8 mouse cellular contexts compared by ENCODE assay signal in genomic region chr2:153585981-153586380, GRCm38 (mm10). TPM values are rescaled to one million over a fixed set of nuclear protein-coding genes. Genes with fewer than 3 reads are reported as not detected.
A peak's percentile ranks its signal among the peaks of the same experiment; 100 is the strongest.
DNase-seq lines count a peak whose midpoint lies in the region; ATAC-seq and TF ChIP-seq lines count a peak whose summit lies in the region.

No protein-coding gene starts in this region.

- no peak overlapping the region for H3K27ac ChIP-seq in heart, embryonic 13.5 days (replicated peaks)
- H3K27ac ChIP-seq in neural tube, embryonic 12.5 days = no peak overlapping the region
- no peak overlapping the region for H3K27ac ChIP-seq in limb, embryonic 14.5 days (replicated peaks; ENCODE audit: low read depth, low read length)

- H3K9ac ChIP-seq in heart, embryonic 13.5 days = peak overlapping the region; percentile 73
- no peak overlapping the region for H3K9ac ChIP-seq in neural tube, embryonic 12.5 days
- H3K9ac ChIP-seq in limb, embryonic 14.5 days (ENCODE audit: low read depth, low read length, severe bottlenecking) = no peak overlapping the region

- no peaks in the 10 kb centered on the region for H3K27me3 ChIP-seq in heart, embryonic 13.5 days (replicated peaks)
- no peaks in the 10 kb centered on the region for H3K27me3 ChIP-seq in neural tube, embryonic 12.5 days (replicated peaks)
- H3K27me3 ChIP-seq in limb, embryonic 14.5 days (ENCODE audit: control insufficient read depth, insufficient read depth, low read length) = no peaks in the 10 kb centered on the region; the same call in 1 of the 2 replicates

- DNase-seq in heart, adult 11 months = no peak
- DNase-seq in neural tube, embryonic 10.5 days (ENCODE audit: extremely low spot score, low spot score) = no peak
- DNase-seq in limb, embryonic 14.5 days (ENCODE audit: low spot score) = no peak
- DNase-seq in frontal cortex, postnatal 14 days (ENCODE audit: low spot score in 2 of 2) = no peak
- no peak for DNase-seq in right cerebral cortex, adult 18-20 months
- no peak for DNase-seq in lung, adult 2 months

- no peak for TF ChIP-seq CTCF in lung, adult 2 months (IDR thresholded peaks at IDR 0.05; ENCODE audit: insufficient read depth, low read length)

- ATAC-seq in heart, embryonic 13.5 days (ENCODE audit: extremely low read depth, insufficient number of reproducible peaks, low FRiP score, low TSS enrichment) = no peak
- ATAC-seq in neural tube, embryonic 12.5 days (ENCODE audit: low FRiP score, low read depth) = no peak
- ATAC-seq in limb, embryonic 14.5 days (ENCODE audit: low FRiP score, low read depth) = no peak

- H3K4me2 ChIP-seq in heart, embryonic 13.5 days = peak overlapping the region; percentile 70
- H3K4me2 ChIP-seq in neural tube, embryonic 12.5 days (replicated peaks) = peak overlapping the region; percentile 52
- peak overlapping the region; percentile 42 for H3K4me2 ChIP-seq in limb, embryonic 14.5 days (replicated peaks; ENCODE audit: low read depth, low read length, severe bottlenecking)

- peaks cover 21% of the 10 kb centered on the region for H3K4me1 ChIP-seq in heart, embryonic 13.5 days
- H3K4me1 ChIP-seq in neural tube, embryonic 12.5 days = peaks cover 6% of the 10 kb centered on the region; the same call in 1 of the 2 replicates
- H3K4me1 ChIP-seq in limb, embryonic 14.5 days (ENCODE audit: control insufficient read depth, insufficient read depth, low read length) = 0 out of 2 replicates have a peak, but pooled peaks cover 7% of the 10 kb centered on the region
- peaks cover 4% of the 10 kb centered on the region; the same call in 1 of the 2 replicates for H3K4me1 ChIP-seq in lung, adult 2 months (ENCODE audit: control insufficient read depth, insufficient read depth, low read length)

- H3K9me3 ChIP-seq in heart, embryonic 13.5 days = no peaks in the 10 kb centered on the region
- H3K9me3 ChIP-seq in neural tube, embryonic 12.5 days = no peaks in the 10 kb centered on the region
- no peaks in the 10 kb centered on the region for H3K9me3 ChIP-seq in limb, embryonic 14.5 days (ENCODE audit: control insufficient read depth, low read length)

- 62% methylated on average over 6 of the region's 6 CpGs for WGBS in heart, embryonic 13.5 days
- WGBS in neural tube, embryonic 12.5 days = 66% methylated on average over 6 of the region's 6 CpGs
- 59% methylated on average over 6 of the region's 6 CpGs for WGBS in limb, embryonic 14.5 days
- WGBS in lung, adult 2 months = 74% methylated on average over 6 of the region's 6 CpGs

- no peak for TF ChIP-seq POLR2A in limb, embryonic 14.5 days (IDR thresholded peaks at IDR 0.05; ENCODE audit: borderline replicate concordance, extremely low read depth, insufficient read depth, insufficient read length)
- TF ChIP-seq POLR2A in lung, adult 2 months (IDR thresholded peaks at IDR 0.05; ENCODE audit: borderline replicate concordance, extremely low read depth, low read depth, low read length) = no peak

- H3K4me3 ChIP-seq in heart, embryonic 13.5 days = peak overlapping the region; percentile 35; the same call in 1 of the 2 replicates
- no peak overlapping the region for H3K4me3 ChIP-seq in neural tube, embryonic 12.5 days
- H3K4me3 ChIP-seq in limb, embryonic 14.5 days (replicated peaks; ENCODE audit: low read length) = 0 out of 2 replicates have a peak overlapping the region, but pooled peaks have one; percentile 15
- H3K4me3 ChIP-seq in lung, adult 2 months (replicated peaks; ENCODE audit: extremely low read depth, low read depth, low read length) = no peak overlapping the region

- H3K36me3 ChIP-seq in heart, embryonic 13.5 days = no peaks in the 10 kb centered on the region
- H3K36me3 ChIP-seq in neural tube, embryonic 12.5 days = no peaks in the 10 kb centered on the region
- no peaks in the 10 kb centered on the region for H3K36me3 ChIP-seq in limb, embryonic 14.5 days (ENCODE audit: control insufficient read depth, insufficient read depth, low read length)

RNA-seq across cellular contexts. Expression of gene Commd7, which starts 46.6 kb away (rescaled TPM):
- 55.1 and 63.2 TPM in 2 replicates for polyA plus RNA-seq in heart, embryonic 13.5 days (2015; fragmentation: Nextera tagmentation; extraction: Ambion mirVana)
- polyA plus RNA-seq in neural tube, embryonic 12.5 days (2016; fragmentation: Nextera tagmentation; extraction: Ambion mirVana) = 69.5 and 76.8 TPM in 2 replicates
- polyA plus RNA-seq in limb, embryonic 14.5 days (2012; rRNA removed) = 28.6 and 34.4 TPM in 2 replicates
- 70.4 and 75.5 TPM in 2 replicates for polyA plus RNA-seq in limb, embryonic 14.5 days (2014; fragmentation: Nextera tagmentation; extraction: Ambion mirVana)
- 15.0 and 20.5 TPM in 2 replicates for polyA plus RNA-seq in lung, adult 2 months (2012; rRNA removed)

RNA-seq across cellular contexts. Expression of gene Nol4l, which starts 56.2 kb away (rescaled TPM):
- polyA plus RNA-seq in heart, embryonic 13.5 days (2015; fragmentation: Nextera tagmentation; extraction: Ambion mirVana) = 10.5 and 11.0 TPM in 2 replicates
- polyA plus RNA-seq in neural tube, embryonic 12.5 days (2016; fragmentation: Nextera tagmentation; extraction: Ambion mirVana) = 36.3 and 39.9 TPM in 2 replicates
- polyA plus RNA-seq in limb, embryonic 14.5 days (2012; rRNA removed) = 19.5 and 24.5 TPM in 2 replicates
- 10.1 and 11.9 TPM in 2 replicates for polyA plus RNA-seq in limb, embryonic 14.5 days (2014; fragmentation: Nextera tagmentation; extraction: Ambion mirVana)
- 14.7 TPM in 2 replicates for polyA plus RNA-seq in lung, adult 2 months (2012; rRNA removed)

Comparison
In these comparisons a context has a peak if more than half of its experiments do, and no peak if none do; other contexts are left out.
1. H3K4me3 ChIP-seq: peak in heart, embryonic 13.5 days (single experiment) and limb, embryonic 14.5 days (single experiment); none in neural tube, embryonic 12.5 days (single experiment) and lung, adult 2 months (single experiment).
2. Peak in every context shown above with its lines, with median percentiles within 50 percentile points of each other: H3K4me2 ChIP-seq.